9 mouse cellular contexts compared by ENCODE assay signal in the genomic region with DNA sequence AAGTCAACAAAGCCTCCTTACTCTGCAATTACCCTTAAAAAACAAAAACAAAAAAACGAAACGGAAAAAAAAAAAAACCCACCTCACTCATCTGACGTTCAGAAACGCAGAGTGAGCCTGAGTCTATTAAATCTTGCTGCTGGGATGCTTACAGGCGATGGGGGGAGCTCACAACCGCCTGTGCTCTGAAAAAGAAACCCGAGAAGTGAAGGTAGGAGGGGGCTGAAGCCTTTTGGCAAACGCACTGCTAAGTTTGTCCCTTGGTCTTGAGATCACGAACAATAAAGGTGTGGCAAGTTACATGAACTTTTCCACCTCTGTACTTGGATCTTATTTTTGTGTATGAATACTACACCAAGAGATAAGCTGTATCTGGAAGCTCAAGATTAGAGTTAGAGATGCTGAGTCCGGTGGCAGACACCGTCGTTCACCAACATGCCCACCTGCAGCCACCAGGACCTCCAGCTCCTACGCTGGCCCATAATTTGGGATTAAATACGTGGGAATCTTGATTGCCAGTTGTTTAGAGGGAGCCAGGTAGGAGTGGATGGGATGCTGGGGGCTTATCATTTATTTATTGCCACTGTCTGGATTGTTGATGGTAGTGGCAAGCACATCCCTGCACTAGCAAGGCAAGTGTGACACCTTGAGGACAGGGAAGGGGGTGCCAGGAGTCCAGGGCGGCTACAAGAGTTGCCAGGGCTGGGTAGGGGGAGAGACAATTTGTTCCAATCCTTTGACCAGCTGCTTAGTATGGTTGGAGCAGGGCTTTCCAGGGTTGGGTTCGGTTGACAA. TPM values are rescaled to one million over a fixed set of nuclear protein-coding genes. Genes with fewer than 3 reads are reported as not detected.
DNase-seq lines count a peak whose midpoint lies in the region; ATAC-seq lines count a peak whose summit lies in the region.
"Had no signal": no experiment of that assay in that cellular context is flagged by ENCODE, and none has a peak within 500 bp of the region (broad histone marks: within the 10 kb centered on the region; RNA-seq: fewer than 3 reads in every experiment).

No protein-coding gene starts in this region.

- DNase-seq in kidney, adult 8-10 months: no peak
- peak; percentile 71 for DNase-seq in embryo, embryonic 10.5 days (ENCODE audit: low spot score)
- DNase-seq in frontal cortex, postnatal 25 days (ENCODE audit: low spot score in 2 of 2): peak; percentile 9 to 11
- DNase-seq in left cerebral cortex, postnatal 14 days (ENCODE audit: low spot score in 2 of 2): peak; percentile 55 to 58
- no peak for DNase-seq in thymus, adult 18-20 months
- DNase-seq in adrenal gland, adult 8-10 months: no peak

- H3K36me3 ChIP-seq in kidney, embryonic 15.5 days: no peaks in the 10 kb centered on the region
- no peaks in the 10 kb centered on the region for H3K36me3 ChIP-seq in neural tube, embryonic 14.5 days (ENCODE audit: control insufficient read depth, insufficient read depth, low read length)
- H3K36me3 ChIP-seq: liver, embryonic 15.5 days had no signal

- peaks cover 39% of the 10 kb centered on the region for H3K27me3 ChIP-seq in kidney, embryonic 15.5 days
- H3K27me3 ChIP-seq in neural tube, embryonic 14.5 days (ENCODE audit: control insufficient read depth, insufficient read depth, low read length): peaks cover 18% of the 10 kb centered on the region

- peak; percentile 89 for ATAC-seq in kidney, embryonic 15.5 days (replicated peaks; ENCODE audit: low FRiP score)
- peak; percentile 96 for ATAC-seq in neural tube, embryonic 14.5 days (ENCODE audit: low read depth)

- peak overlapping the region; percentile 95 for H3K4me2 ChIP-seq in kidney, embryonic 15.5 days
- H3K4me2 ChIP-seq in neural tube, embryonic 14.5 days (ENCODE audit: low read depth, low read length): peak overlapping the region; percentile 98

- H3K9me3 ChIP-seq in kidney, embryonic 15.5 days (replicated peaks): no peaks in the 10 kb centered on the region
- H3K9me3 ChIP-seq in neural tube, embryonic 14.5 days (ENCODE audit: control insufficient read depth, low read length): no peaks in the 10 kb centered on the region
- H3K9me3 ChIP-seq: liver, embryonic 15.5 days had no signal

- H3K4me1 ChIP-seq in kidney, embryonic 15.5 days: peaks cover 25% of the 10 kb centered on the region
- H3K4me1 ChIP-seq in neural tube, embryonic 14.5 days (ENCODE audit: control insufficient read depth, insufficient read depth, low read length): peaks cover 11% of the 10 kb centered on the region
- H3K4me1 ChIP-seq: liver, embryonic 15.5 days had no signal

- 3% methylated on average over 16 of the region's 16 CpGs for WGBS in kidney, embryonic 15.5 days
- 5% methylated on average over 16 of the region's 16 CpGs for WGBS in neural tube, embryonic 14.5 days

- no peak overlapping the region for H3K9ac ChIP-seq in kidney, embryonic 15.5 days
- H3K9ac ChIP-seq in neural tube, embryonic 14.5 days (replicated peaks; ENCODE audit: low read depth, low read length): no peak overlapping the region
- H3K9ac ChIP-seq: liver, embryonic 15.5 days had no signal

- H3K4me3 ChIP-seq in kidney, embryonic 15.5 days (replicated peaks): peak overlapping the region; percentile 50
- peak overlapping the region; percentile 52 for H3K4me3 ChIP-seq in neural tube, embryonic 14.5 days (ENCODE audit: low read depth, low read length)
- H3K4me3 ChIP-seq: liver, embryonic 15.5 days had no signal

- H3K27ac ChIP-seq in kidney, embryonic 15.5 days: no peak overlapping the region
- no peak overlapping the region for H3K27ac ChIP-seq in neural tube, embryonic 14.5 days (ENCODE audit: low read depth, low read length)
- H3K27ac ChIP-seq: liver, embryonic 15.5 days had no signal

- intact Hi-C loops in left cerebral cortex, postnatal 14 days (cut with DNase I): loop anchor here (2.0 to 10.0 kb wide), 6 partner anchors 157 to 628 kb away; a partner anchor contains a TSS

RNA-seq across cellular contexts. Expression of a gene that starts 0.8 kb away (rescaled TPM):
- 0.62 and 1.1 TPM in 2 replicates for polyA plus RNA-seq in kidney, embryonic 15.5 days (2015; fragmentation: Nextera tagmentation; extraction: Ambion mirVana)
- total RNA-seq in left cerebral cortex, postnatal 14 days (2021): 10 to 100 TPM; 32.1 to 33.1 TPM
- polyA plus RNA-seq in neural tube, embryonic 14.5 days (2014; fragmentation: Nextera tagmentation; extraction: Ambion mirVana): 3.2 and 4.0 TPM in 2 replicates
- total RNA-seq in adrenal gland, adult 8-10 months (2022): under 1 TPM; 0.37 to 0.84 (median 0.43) TPM
- polyA plus RNA-seq: liver, embryonic 15.5 days had no signal

Comparison
In these comparisons a context has a peak if more than half of its experiments do, and no peak if none do; other contexts are left out.
1. DNase-seq: peak in embryo, embryonic 10.5 days (single experiment), frontal cortex, postnatal 25 days (2 of 2) and left cerebral cortex, postnatal 14 days (2 of 2); none in kidney, adult 8-10 months (0 of 2), thymus, adult 18-20 months (0 of 2) and adrenal gland, adult 8-10 months (single experiment).
2. RNA of a gene that starts 0.8 kb away (total RNA-seq): 32.1 to 33.1 TPM in left cerebral cortex, postnatal 14 days; 0.37 to 0.84 TPM in adrenal gland, adult 8-10 months; every median in the first group is over 10 times any median in the second.